Mouse (Mus musculus) induced T-regulatory cell, adult 2 months (primary cell): Measurements from ENCODE around the gene Tmem59l.

ENCODE experiments used
- DNase-seq: peaks from one replicate; pipeline ENCODE4 v3.0.0-alpha.2; 2012; ENCODE audit warnings: low read depth

Gene Tmem59l

DNA sequence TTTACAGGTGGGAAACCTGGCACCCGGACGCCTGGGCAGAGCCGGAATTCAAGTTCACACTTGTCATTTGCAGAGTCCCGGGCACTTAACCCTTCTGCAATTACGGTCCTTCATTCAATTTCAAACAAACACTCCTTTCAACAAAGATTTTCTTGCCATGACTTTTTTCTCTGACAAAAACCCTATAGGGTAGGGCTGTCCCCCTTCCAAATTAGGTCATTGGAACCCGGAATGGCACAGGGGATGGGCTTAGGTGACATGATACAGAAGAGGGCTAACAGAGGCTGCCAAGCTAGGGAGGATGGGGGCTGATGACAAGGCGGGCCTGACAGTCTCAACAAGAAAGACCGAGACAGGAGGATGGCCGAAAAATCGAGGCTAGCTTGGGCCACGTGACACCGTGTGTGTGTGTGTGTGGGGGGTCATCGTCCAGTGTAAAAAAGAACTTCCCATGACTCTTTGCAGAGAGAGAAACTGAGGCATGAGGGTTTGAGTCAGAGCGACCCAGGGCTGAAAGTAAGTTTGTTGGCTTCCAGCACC is 1.8 kb upstream of the Tmem59l start:
- peak; percentile 41 for DNase-seq

DNA sequence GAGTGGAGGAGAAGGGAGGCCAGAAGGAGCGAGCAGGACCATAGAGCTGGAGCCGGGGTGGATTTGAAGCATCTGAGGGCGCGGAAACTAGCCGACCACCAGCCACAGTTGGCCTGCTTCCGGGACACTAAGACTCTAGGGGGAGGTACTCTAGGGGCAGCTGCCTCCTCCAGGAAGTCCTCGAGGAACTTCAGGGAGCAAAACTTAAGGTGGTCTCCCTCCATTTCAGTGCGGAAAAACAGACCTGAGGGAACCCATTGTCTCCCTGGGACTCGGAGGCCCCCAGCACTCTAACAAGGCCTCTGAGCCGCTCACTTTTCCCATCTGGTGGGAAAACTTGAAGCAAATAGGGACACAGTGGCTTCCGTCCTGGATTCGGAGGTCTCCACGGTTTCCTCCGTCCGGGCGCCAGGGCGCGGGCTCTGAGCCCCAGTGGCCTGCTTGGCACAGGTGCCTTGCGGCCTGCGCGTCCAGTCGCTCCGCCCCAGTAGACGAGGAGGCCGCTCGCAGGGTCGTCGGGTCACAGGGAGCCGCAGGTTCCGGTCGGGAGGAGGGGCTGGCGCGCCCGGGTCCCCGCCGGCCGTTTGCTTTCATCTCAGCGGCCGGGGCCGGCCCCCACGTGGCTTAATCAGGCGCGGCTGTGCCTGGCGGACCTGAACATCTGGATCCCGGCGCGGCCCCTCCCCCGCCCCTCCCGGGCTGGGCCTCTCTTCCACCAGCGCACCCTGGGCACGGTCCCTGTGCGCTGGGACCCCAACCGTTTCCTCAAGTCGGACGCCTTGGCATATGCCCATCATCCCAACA is 1.0 kb upstream of the Tmem59l start:
- DNase-seq = peak; percentile 47

DNA sequence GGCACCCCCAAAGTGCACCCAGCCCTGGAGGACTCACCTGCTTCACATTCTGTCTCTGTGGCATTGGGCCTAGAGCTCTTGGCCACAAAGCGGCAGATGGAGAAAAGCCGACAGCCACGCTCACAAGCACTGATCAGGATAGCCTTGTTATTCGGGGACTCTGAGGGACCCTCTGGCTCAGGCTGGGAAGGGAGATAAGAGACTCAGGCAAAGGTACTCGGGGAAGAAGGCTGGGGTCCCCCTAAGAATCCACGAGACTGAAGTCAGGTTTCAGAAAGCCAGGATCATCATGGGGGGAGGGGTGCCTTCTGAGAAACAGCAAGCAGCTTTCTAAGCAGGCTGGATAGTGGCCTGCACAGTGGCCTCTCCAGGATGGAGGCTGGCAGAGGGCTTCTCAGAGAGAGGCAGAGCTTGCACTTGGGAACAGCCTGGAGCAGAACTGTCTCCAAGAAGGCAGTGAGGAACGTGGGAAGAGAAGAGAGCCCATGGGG is 922 bp downstream of the Tmem59l start:
- no peak for DNase-seq

GRCm38 (mm10) chr8:70482943-70483342 is 4.2 kb downstream of the Tmem59l start:
- no peak for DNase-seq

- no peak for DNase-seq
These were observed 5.2 kb downstream of the Tmem59l start for GRCm38 (mm10) chr8:70481908-70482307.

GRCm38 (mm10) chr8:70477269-70477982 is 9.7 kb downstream of the Tmem59l start:
- DNase-seq = peak; percentile 62

DNA sequence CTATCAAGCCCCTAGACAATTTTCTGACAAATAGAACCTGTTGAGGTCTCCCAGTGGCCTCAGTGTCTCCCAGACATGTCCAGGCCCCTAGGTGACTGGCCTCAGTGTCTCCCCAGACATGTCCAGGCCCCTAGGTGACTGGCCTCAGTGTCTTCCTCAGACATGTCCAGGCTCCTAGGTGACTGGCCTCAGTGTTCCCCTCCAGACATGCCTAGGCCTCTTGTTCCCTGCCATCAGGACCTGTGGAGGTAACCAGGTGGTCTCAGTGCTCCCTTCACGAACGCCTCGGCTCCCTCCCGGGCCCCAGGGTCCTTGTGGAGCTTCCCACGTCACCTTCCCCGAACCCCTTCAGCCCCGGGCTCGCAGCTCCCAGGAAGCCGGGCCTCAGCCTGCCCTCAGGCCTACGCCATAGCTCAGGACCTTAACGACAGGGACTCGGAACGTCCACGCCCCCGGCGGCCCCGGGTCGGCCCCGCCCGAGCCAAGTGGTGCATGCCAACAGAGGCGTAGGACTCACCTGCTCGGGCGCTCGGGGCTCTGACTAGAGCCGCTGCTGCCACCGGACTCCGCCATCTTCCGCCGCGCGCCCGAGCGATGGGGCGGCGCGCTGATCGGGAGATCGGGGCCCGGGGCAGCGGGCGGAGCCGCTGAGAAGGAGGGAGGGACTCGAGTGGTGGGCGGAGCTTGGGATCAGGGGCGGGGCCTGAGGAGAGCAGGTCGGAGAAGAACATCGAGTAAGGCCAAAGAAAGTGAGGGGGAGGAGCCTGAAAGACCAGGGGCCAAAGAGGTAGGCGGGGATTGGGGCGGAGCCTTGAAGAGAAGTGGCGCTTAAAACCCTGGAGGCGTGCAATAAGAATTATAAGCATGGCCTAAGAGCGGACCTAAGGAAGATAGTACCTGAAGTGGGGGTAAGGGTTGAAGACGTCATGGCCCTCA is 10.6 kb downstream of the Tmem59l start, which contains the start of gene Klhl26:
Klhl26 (minus strand) TSS at position 636 of the 936 bp plus-strand sequence.
- DNase-seq = peak; percentile 97

DNA sequence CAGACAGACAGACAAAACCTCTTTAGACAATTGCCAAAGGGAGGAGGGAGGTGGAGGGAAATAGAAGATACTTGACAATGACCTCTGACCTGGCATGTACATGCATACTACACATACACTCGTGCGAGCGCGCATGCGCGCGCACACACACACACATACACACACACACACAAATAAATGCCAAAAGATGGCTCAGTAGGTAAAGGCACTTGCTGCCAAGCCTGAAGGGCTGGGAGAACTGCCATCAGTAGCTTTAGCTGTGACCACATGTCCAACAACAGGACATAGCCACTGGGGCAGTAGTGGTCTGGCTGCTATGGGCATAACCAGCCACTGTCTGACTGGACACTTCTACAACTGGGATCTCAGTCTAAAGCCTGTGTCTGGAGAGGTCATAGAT is 15.3 kb downstream of the Tmem59l start:
- no peak for DNase-seq

DNA sequence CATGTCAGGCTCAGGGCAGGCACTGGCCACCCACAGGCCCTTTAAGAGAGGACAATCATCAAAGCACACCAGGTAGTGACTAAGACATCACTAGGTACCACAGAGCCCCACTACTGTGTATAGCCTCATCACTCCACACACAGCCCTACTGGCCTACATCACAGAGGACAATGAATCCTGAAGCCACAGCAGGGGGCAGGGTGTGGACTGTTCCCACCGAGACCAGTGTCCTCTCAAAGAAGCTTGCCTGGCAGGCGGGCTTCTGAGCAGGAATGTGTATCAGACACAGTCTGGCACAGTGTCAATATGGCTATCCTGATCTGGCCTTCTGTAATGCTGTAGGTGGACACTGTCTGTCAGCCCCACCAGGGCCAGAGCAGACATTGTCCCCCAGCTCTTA is 17.2 kb downstream of the Tmem59l start:
- DNase-seq = no peak

GRCm38 (mm10) chr8:70469295-70469916 is 17.8 kb downstream of the Tmem59l start:
- no peak for DNase-seq

- DNase-seq = no peak
These were observed 18.4 kb downstream of the Tmem59l start for GRCm38 (mm10) chr8:70468733-70469132.

- no peak for DNase-seq
These were observed 19.3 kb downstream of the Tmem59l start for GRCm38 (mm10) chr8:70467907-70468306.

- no peak for DNase-seq
These were observed 19.9 kb downstream of the Tmem59l start for GRCm38 (mm10) chr8:70467229-70467725.

DNA sequence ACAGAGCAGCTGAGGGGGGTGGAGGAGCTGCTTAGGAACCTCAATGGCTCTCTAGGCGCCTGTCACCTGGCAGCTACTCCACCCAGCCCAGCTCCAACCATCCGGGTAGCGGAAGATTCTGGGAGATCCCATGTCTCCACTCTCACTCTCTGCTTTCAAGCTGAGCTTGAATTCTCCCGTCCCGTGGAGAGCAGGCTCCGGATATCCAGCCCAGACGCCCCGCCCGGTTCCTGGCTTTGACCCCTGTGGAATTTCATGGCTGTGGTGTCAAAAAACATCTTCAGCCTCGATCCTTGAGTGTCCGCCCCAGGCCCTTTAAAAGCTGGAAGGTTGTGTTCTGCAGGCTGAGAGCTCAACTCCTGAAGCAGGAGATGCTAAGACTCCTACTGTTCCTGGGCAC is 20.4 kb downstream of the Tmem59l start:
- DNase-seq = no peak

DNA sequence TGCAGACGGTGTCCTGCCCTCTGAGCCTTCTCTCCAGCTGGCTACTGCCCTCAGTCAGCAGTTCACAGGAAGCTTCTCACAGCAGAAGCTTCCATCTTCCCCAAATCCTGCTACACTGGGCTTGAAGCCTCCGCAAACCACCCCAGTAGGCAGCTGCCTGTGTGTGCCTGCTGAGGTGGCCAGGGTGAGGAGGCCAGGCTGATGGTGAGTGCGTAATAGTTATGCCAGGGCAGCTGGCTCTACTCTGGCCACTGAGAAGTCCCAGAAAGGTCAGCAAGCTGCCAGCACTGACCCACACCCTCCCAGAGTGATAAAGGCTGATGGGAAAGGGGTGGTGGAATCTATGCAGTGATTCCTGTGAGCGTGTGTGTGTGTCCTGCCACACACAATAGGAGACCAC is 20.9 kb downstream of the Tmem59l start:
- no peak for DNase-seq

DNA sequence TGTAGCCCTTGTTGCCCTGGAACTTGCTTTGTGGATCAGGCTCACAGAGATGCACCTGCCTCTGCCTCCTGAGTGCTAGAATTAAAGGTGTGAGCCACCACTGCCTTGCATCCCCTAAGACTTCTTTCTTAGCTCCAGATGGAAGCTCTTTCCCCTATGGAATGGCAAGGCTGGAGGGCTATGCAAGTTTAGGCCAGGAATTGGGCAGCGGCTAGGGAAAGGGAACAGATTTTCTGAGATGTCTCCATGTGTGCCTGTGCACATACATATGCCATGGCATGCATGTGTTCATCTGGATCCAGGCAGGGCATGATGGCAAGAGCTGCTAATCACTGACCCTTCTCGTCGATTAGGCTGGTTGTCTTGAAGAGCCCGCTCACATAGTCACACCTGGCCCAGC is 21.5 kb downstream of the Tmem59l start:
- no peak for DNase-seq

- DNase-seq = no peak
These were observed 23.0 kb downstream of the Tmem59l start for GRCm38 (mm10) chr8:70464162-70464561.

DNA sequence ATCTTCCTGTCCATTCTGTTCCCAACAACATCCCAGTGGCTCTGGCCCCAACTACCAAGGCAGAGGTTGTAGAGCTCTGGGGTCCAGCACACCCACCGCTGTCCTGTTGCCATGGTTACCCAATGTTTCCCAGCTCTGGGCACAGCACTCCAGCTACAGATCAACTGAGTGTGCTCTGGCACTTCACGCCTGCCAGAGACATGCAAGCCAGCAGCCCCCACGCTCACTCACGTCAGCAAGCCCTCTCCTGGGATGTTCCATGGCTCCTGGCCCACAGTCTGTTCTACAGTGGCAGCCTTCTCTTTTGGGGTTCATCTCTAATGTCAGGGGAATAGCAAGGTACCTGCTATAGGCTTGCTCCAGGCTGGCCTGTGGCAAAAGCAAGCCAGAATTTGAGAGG is 23.9 kb downstream of the Tmem59l start:
- no peak for DNase-seq

DNA sequence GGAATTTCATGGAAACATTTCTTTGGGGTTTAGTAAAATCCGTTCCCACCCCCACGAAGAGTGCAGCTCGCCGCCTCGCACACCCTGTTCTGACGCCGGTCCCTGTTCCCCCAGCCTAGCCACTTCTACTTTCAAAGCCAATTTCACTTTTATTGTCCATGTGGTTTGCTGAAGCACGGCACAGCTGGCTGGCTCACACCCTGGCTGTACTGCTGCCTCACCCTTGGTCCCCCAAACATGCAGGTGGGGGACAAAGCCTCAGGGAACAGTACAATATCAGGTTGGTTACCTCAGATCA is 24.7 kb downstream of the Tmem59l start:
- no peak for DNase-seq

DNA sequence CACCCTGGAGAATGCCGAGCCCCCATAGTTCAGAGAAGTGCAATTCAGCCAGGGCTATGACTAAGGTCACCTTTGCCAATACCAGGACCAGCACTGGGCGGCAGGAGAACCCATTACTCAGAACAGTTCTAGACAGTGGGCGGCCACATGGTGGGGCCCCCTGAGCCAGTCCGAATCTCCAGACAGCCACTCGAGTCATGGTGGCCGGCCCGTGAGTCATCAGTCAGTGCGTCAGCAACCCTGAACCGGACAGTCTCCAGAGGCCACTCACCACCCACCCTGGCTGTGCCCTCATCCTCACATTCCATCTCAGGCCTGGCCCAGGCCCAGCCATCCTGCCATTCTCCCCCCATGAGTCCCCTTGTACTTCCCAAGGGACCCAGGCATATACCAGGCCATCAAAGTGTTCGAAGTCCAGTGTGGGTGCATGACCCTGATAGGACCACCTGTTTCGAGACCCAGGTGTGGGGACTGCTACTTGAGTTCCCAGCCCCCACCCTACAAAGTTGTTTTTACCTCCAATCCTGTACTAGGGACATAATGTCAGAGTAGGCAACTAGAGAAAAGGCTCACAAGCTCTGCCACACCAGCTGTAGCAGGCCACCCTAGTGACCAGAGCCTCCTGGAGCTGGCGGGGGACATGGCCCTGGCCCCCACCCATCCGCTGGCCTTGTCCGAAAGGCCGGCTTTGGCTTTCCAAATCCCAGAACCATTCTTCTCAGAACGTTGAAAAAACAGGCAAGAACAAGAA is 25.2 kb downstream of the Tmem59l start:
- no peak for DNase-seq

DNA sequence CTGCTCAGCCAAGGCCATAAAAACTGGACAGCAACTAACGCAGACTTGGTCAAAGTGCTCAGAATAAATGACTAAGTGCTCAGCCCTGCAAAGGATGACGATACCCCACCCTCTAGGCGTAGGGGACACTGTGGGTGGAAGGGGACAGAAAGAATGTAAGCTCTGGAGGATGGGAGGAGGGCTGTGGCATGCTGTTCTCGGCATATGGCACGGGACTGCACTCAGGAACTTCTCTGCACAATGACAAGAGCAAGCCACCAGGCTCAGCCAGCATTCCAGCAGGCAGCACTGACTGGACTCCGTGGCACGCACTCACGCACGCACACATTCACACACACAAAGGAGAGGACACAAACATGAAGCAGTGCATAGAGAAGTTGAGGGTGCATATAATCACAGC is 26.6 kb downstream of the Tmem59l start:
- no peak for DNase-seq
